Mouse (Mus musculus) right cerebral cortex, postnatal 14 days (tissue): ENCODE results near the gene Stk38l.
A peak's percentile ranks its signal among the peaks of the same experiment; 100 is the strongest.

Source experiments
- DNase-seq: peaks from one replicate; pipeline ENCODE4 v3.0.0; 2022

The Stk38l gene

DNA sequence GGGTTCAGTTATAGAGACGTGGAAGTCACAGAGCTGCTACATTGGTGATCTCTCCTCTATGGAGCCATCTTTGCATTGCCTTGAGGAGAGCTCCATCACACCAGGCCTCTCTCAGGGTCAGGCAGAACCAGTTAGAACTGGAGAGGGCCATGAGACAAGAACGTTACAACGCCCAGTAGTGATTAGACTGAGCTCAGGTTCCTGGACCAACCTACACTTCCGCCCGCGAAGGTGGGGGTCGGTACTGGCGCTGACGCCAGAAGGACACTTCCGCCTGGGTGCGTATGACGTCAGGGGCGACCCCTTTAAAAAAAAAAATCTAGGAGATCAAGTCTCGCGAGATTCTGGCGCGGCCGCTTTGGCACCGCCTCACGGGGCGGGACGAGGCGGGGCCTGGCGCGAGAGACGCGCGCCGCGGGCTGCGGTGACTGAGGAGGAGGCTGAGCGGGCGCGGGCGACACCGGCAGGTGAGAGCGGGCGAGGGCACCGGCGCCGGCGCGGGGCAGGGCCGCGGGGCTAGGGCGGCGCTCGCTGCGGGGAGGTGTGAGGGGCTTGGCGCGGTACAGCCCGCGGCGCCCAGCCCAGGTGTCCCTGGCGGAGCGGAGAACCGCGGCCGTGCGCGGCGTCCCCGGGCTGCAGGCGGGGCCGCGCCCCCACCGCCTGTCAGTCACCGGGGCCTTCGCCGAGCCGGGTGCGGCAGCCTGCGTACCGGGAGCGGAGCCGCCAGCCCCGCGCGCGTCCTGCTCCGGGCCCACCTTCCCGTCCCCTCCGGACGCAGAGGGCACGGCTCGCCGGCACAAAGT is at the start of gene Stk38l:
Gene Stk38l, plus strand, starts transcription at position 415 of the 803 bp plus-strand sequence.
- peak; percentile 98 for DNase-seq

DNA sequence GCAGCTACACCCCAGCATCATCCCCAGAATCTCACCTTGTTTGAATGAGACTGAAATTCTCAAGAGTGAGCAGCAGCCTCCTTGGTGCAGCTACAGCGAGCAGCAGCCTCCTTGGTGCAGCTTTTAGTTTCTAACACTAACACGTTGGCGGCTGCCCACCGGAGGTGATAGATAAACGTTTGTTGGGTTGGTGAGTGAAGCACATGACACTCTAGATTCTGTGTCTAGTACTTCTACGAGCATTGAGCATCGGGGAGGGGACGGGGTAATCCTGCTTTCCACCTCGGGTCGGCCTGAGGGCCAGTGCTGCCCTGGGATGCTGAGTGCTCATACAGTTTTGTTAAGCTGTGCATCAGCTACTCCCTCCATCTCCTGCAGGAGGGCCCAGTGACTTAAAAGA is 47.9 kb upstream of the Stk38l start:
- DNase-seq, result no peak

DNA sequence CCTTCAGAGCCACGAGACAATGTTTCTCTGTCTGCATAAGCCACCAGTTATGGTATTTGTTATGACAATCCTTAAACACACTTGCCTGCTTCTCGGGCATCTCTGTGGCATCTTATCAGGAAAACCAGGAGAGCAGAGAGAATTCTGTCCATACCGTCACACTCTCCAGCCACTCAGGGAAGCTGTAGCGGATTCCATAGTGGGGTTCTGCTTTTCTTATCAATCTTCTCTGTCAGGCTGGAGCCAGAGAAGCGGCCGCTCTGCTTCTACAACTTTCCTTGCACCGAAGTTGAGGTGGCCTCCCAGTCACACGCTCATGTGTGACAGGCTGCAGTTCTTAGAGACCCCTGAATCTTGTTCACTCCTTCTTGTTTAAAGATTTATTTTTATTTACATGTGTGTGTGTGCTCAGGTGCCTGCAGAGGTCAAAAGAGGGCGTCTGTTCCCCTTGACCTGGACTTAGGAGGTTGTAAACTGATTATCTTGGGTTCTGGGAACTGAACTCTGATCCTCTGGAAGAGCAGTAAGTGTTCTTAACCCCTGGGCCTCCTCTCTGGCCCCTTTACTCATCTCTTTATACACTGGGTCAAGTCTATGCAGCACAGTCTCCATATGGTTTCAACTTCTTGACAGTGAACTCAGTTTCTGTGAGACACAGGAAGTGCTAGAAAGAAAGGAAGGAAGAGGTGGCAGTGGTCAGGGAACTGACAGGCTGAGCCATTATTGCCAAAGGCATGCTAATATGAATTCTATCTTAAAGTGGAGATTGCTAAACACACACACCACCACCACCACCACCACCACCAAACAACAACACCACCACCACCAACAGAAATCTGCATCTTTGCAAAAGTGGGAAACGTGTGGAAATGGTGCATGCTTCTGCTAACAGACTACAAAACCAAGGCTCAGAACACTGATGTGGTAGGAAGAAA is 46.4 kb upstream of the Stk38l start:
- DNase-seq, result no peak

DNA sequence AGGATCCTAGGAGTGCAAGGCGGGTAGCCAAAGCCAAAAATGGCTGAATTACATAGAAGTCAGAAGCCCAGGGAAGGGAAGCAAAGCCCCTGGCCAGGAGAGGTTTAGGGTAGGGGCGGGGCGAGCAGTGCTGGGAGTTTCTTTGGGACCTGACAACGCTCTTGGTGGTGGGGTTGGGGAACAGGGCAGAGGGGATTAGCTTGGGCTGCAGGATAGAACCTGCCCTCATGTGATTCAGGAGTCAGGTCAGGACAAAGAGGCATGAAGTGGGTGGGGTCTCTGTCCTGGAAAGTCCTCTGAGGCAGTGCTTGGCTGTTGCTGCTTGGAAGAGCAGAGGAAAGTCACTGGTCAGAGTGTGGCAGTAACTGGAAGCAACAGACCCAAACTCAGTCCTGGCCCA is 40.9 kb upstream of the Stk38l start:
- DNase-seq, result no peak

DNA sequence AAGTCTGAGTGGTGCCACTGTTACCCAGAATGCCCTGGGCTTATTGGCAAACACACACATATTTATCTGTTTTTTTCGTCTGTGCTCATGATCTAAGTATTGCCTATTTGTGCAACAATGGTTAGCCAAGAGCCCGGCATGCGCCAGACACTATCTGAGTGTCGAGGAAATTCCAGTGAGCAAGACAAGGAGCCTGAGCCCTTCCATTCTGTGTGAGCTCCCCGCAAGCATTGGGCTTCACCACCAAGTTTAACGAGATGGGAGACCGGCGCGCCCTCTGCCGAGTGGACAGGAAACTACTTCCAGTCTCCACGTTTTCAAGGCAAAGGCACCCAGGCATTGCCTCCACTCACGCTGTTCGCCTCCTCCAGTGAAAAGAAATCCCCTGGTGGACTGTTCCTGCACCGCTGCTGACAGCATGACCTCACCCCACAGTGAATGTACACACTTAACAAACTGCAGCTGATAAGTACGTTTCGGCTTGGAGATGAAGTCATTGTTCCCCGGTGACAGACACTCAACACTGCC is 39.0 kb upstream of the Stk38l start:
- DNase-seq, result peak; percentile 22

DNA sequence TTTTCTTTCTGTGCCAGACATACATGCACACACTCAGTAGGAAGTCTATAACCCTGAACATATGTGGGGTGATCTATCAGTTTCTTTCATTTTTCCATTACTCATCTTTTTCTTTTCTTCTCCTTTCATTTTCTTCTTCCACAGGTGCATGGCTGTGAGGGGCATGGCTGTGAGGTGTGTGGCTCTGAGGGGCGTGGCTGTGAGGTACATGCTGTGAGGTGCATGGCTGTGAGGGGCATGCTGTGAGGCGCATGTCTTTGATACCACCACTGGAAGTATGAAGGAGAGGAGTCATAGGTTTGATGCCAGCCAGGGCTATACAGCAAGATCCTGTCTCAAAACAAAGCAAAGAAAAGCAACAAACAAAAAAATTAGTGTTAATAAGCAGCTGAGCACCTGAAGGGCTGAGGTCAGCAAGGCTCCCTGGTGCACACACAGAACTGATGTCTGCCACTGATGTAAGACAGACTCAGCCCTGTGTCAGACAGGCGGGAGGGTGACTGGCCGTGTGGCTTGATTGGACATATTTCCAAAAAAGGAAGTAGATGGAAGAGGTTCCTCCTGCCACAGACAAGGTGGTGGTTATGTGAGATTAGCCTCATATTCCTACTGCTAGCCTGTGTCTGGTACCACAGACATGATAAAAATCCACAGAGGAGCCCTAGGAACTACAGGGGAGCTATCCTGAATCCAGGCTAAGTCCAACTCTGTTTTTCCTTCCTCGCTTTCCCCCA is 38.2 kb upstream of the Stk38l start:
- DNase-seq, result no peak

DNA sequence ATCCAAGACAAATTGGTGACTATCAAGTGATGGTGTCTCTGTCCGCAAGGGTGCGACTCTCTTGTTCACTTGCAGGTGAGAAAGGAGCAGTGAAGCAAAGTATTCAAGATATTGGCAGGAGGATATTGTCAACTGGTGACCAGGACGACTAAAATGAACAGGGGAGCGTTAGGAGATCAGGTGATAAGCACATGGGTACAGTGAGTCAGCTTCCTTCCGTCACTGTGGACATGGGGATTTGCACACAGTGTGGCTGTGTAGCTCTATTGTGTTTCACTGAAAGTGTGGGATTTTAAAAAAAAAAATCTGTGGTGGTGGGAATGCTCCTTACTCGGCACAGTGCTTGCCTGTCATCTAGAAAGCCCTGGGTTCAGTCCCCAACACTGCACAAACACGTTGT is 36.8 kb upstream of the Stk38l start:
- DNase-seq, result no peak

DNA sequence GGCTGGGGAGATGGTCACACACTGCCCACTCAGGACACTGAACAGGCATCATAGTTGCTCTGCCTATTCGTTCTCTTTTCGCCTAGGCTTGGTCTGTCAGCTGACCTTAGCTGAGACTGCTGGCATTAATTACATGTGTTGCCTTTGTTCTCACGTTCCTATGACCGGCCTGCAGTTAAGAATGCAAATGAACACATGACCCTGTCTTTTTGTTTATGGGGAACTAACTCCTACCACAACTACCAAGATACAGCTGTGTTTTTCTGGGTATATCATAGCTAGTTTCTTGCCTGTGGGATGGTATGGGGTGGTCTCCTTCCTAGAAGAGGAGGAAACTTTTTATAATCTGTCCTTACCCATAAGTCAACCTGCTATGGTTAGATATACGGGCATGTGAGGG is 35.9 kb upstream of the Stk38l start:
- no peak for DNase-seq

DNA sequence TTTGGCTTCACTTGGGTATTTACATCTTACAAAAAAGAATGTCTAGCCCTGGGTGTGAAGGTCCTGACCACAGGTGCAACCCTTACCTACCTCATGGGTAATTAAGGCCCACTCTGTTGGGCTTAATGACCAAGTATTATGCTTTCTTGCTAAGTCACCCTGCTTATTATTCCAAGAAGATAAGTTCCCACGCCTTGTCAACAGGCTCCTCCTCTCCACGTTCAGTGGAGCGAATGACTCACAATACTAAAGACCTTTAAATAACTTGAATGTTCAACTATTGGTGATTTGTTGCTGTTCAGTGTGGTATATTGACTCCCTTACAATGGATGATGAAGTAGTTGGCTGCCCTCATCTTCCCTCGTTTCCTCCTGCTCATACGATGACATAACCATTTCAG is 27.0 kb upstream of the Stk38l start:
- DNase-seq, result no peak

DNA sequence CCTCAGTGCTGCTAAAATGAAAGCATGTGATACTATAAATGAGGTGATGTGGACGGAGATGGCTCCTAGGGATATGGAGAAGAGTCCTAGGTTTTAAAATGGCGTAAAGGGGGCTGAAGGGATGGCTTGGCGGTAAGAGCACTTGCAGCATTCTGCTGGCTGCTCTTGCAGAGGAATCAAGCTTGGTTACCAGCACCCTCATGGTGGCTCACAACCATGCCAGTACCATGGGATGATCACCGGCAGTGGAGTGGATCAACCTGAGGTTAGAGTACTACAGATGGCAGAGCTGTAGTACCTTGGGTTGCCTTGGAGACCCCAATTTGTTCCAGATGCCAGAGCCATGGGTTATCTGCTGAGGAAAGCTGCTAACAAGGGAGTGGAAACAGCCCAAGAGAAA is 26.4 kb upstream of the Stk38l start:
- no peak for DNase-seq

DNA sequence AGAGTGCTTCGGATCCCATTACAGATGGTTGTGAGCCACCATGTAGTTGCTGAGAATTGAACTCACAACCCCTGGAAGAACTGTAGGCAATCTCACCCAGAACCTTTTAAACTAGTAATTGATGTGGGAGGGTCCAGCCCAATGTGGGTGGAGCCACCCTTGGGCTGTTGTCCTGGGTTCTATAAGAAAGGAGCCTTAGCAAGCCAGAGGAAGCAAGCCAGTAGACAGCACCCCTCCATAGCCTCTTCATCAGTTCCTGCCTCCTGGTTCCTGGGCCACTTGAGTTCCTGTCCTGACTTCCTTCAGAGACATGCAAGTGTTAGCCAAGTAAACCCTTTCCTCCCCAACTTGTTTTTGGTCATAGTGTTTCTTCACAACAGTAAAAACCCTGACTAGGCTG is 24.3 kb upstream of the Stk38l start:
- no peak for DNase-seq

DNA sequence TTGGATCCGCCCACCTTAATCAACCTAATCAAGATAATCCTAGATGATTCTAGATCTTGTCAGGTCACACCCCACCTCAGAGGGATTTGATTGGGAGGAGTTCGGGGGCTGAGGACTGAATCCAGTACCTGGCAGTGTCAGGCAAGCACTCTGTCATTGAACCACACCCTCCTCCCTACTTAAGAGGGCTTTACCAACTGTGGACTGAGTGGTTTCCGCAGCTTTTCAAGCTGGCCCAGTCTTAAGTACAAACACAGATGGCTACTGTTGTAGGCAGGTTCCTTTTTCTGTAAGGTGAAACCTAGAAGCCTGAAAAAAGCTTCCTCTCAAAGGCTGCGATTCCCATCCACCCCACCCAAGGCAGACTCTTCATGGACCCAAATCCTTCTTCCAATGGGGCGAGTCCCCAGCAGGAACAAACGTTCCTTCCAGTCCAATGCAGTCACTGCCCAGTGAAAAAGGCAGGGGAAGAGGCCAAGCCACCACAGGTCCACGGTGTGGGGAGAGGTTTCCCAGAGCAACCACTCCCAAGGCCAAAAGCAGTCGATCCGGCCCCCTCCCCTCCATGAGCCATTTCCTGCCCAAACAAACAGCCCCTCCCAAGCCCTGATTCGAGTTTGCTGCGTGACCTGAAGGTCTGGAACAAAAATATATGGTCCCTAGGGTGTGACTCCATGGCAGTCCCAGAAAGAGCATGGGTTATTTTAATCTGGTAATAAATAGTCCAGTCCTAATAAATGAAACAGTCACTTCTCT is 22.5 kb upstream of the Stk38l start:
- no peak for DNase-seq

DNA sequence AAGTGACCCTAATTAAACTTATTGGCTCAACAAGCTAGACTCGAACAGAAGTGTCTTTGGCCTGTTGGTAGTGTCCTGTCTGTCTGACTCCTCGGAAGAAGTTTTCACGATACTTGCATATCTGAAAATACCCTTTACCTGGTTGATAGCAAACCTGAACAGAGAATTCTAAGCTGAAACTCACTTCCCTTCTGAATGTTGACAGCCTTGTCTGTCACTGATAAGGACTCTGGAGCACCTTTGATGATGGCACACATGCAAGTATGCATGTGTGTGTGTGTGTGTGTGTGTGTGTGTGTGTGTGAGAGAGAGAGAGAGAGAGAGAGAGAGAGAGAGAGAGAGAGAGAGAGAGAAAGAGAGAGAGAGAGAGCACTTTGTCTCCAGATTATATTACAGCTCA is 21.4 kb upstream of the Stk38l start:
- DNase-seq, result no peak

DNA sequence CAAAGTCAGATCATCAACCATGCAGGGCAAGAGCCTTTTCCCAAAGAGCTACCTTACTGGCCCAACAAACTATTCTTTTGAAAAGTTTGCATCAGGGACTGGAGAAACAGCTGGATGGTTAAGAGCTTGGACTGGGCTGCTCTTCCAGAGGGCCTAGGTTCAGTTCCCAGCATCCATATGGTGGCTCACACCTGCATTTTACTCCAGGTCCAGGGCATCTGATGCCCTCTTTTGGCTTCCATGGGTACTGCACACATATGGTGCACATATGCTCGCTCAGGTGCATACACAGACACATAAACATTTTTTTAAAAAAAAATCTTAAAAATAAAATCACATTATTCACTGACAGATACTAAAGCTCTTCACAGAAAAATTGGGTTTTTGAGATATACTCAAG is 19.2 kb upstream of the Stk38l start:
- no peak for DNase-seq

DNA sequence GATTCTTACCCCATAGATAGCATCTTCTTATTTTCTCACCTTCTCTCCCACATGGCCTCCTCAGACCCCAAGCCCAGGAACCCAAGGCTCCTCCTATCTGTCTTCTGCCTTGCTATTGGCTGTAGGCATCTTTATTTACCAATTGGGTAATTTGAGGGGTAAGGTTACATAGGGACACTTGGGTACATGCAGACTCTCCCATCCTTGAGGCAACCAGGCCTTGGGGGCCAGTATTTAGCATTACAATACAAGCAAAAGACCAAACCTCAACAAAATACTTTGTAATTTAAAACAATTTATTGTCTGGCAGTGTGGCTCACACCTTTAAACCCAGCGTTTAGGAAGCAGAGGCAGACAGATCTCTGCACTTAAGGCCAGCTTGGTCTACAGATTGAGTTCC is 5.2 kb upstream of the Stk38l start:
- DNase-seq, result no peak

DNA sequence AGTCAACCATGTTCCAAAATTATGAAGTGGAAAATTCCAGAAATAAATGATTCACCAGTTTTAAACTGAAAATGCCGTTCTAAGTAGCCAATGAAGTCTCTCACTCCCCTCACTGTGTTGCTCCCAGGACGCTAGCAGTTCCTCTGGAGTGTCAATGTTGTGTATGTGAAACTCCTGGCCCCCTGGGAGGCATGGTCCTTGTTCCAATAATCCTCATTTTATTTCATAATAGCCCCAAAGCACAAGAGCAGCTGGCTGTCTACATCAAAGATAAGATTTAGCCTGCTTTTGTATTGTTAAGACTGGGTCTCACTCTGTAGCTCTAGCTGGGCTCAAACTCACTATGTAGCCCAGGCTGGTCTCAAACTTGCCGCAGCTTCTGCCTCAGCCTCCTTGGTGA is 990 bp upstream of the Stk38l start:
- no peak for DNase-seq

DNA sequence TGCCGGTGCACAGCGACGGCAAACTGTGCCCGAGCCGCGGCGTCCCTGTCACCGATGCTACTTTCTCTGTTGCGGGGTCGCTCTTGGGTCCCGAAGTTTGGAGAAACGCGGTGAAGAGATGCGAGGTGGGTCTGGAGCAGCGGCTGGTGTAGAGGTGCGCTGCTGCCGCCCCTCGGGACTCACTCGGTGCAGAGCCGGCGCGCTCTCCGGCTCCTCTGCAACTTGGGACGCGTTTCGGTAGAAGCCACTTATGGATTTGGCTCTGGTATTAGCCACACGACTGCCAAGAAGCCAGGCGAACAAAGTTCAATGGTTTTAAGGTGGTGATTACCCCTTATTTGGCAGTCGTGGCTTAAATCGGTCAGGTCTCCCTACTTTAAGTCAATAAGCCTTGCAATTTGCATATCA is 593 bp downstream of the Stk38l start:
- DNase-seq, result no peak

DNA sequence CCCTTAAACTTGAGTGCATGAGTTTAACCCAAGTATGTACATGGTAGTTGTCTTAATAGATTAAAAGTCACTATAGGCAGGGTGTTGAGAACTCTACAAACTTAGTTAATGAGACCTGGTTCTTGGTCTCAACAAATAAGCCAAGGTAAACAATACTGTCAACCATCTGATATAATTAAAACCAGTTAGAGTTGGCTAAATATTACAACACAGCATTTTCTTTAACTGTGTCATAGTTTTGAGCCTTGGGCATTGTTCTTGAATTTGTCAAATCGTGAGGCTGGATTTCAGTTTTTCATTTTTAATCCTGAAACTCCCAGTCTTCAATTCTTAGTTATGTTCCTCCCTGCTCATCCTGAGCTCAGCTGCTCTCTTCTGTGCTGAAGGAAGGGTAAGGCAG is 6.2 kb downstream of the Stk38l start:
- no peak for DNase-seq

DNA sequence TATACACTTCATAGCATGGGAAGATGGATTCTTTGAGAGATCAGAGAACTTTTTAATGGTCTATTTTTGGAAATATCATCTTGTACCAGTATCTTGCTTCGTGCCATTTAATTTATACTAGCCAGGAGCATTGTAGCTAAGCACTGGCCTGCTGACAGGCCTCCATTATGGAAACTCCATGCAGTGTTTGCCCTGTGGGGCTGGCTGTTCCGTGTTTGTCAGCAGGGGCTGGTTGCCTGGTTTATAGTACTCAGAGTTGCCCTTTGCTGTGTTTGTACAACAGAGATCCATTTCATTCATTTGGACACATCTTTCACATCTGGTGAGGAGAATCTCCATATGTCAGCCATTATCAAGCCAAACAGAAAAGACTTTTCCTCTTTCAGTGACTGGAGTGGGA is 6.9 kb downstream of the Stk38l start:
- no peak for DNase-seq

DNA sequence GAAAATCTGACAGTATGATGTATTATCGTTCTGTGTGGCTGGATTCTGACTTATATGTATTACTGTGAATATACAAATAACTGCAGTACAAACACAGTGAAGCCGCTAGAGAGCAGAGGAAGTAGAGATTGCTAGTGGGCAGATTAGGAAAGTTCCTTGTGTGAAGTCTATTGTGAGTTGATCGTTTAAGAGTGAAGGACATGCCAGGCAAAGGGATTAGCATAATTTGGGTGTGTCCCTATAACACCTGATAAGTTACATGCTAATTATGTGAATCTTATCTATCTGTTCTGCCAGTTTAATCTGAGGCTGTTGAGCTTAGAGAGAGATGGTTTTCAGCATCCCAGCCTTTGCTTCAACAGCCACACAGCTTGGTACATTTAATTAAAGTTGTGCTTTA is 7.4 kb downstream of the Stk38l start:
- no peak for DNase-seq

DNA sequence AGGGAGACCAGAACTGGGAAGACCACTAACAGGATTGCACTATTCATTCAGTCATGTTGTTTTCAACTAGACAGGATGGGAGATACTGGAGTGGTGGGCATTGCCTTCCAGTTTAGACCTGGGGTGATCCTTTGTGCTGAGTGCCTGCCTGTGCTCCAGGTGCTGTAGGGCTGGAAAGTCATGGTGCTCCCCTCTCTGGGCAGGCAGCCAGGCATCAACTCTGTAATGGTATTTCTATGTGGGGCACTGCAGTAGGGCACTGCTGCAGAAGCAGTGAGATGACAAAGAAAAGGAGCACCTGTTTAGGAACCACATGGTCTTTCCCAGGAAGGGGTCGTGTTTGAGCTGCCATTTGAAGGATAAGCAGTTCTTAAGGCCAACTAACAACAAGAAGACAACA is 7.9 kb downstream of the Stk38l start:
- no peak for DNase-seq

DNA sequence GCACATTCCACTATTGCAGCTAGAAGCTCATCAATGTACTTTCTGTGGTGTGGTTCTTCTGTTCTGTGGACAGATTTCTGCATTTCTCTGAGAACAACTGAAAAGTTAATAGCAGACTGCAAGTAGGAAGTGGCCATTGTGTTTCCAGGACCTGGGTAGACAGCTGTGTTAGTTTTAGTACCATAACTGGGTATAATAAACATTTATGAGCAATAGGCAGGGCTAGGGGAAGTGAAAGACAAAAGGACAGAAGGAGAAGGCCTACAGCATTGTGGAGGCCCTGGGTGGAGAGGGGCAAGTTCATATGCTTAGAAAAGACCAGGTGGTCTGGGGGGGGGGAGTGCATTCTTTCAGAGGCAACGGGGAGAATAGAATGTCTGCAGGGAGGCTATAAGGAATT is 8.8 kb downstream of the Stk38l start:
- no peak for DNase-seq

DNA sequence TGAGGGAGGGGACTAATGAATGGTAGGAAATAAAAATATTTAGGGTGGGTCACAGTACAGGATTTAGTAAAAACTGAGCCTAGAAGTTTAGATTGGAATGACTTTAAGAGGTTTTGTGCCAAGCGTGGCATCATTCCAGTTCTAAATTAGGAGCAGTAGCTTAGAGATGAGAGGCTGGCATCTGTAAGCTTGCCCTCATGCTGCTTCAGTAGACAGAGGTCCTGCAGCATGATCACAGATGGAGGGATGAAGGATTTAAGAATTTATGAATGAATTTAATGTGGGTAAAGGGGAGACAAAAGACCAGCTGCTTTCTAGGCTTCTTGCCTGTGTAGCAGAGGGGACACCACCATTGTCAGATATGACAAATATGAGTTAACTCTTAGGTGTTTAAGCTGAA is 14.1 kb downstream of the Stk38l start:
- DNase-seq, result no peak
